ENCODE assay signal across 18 mouse cellular contexts in the genomic region with DNA sequence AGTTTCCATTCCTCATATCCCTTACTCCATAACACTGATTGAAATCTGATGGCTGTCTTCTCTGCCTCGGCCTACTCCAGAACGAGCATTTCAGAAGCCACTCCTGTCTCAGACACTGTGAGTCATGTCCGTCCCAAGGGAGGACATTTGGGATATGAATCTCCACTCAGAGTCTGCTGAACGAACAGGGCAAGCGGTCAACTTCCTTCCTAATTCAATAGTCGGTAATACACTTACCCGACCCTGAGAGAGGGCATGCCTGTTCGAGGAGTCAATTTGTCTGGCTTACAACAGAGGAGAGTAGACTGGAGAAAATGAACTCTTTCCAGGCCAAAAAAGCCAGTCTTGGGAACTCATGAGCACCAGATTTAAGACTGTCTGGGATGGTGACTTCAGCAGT. TPM values are rescaled to one million over a fixed set of nuclear protein-coding genes. Genes with fewer than 3 reads are reported as not detected.
DNase-seq lines count a peak whose midpoint lies in the region; ATAC-seq lines count a peak whose summit lies in the region.
"Had no signal": no experiment of that assay in that cellular context is flagged by ENCODE, and none has a peak within 500 bp of the region (broad histone marks: within the 10 kb centered on the region; RNA-seq: fewer than 3 reads in every experiment).

No protein-coding gene starts in this region.

- no peak overlapping the region for H3K27ac ChIP-seq in kidney, embryonic 14.5 days (ENCODE audit: low read depth, low read length)
- H3K27ac ChIP-seq: embryonic facial prominence, embryonic 13.5 days; hindbrain, embryonic 10.5 days; limb, embryonic 12.5 days; stomach, embryonic 15.5 days had no signal

- DNase-seq in kidney, adult 18-20 months: peak; percentile 34
- DNase-seq in adrenal gland, postnatal 10 days: peak; percentile 48
- DNase-seq in heart, postnatal 14 days: peak; percentile 24 to 35
- DNase-seq in skeletal muscle tissue, adult 2 months (ENCODE audit: low read depth, low spot score): peak; percentile 26
- no peak for DNase-seq in cerebellum, adult 11 months
- no peak for DNase-seq in urinary bladder, postnatal 4 days (ENCODE audit: low spot score in 2 of 2)
- DNase-seq: cerebellum, postnatal 14 days; layer of hippocampus, postnatal 36 days; liver, postnatal 0 days; right cerebral cortex, postnatal 25 days; thymus, postnatal 14 days had no signal

- H3K36me3 ChIP-seq in kidney, embryonic 14.5 days (ENCODE audit: control insufficient read depth, insufficient read depth, low read length): no peaks in the 10 kb centered on the region
- H3K36me3 ChIP-seq: embryonic facial prominence, embryonic 13.5 days; hindbrain, embryonic 10.5 days; limb, embryonic 12.5 days; stomach, embryonic 15.5 days had no signal

- H3K4me1 ChIP-seq in kidney, embryonic 14.5 days (ENCODE audit: control insufficient read depth, insufficient read depth, low read length): no peaks in the 10 kb centered on the region
- H3K4me1 ChIP-seq: embryonic facial prominence, embryonic 13.5 days; limb, embryonic 12.5 days; megakaryocyte, embryonic 14.5 days; stomach, embryonic 15.5 days had no signal

- 51% methylated on average over 8 of the region's 8 CpGs for WGBS in kidney, embryonic 14.5 days

- no peak for ATAC-seq in kidney, embryonic 14.5 days (ENCODE audit: low FRiP score, low TSS enrichment)
- ATAC-seq: intestine, embryonic 16.5 days; liver, postnatal 0 days had no signal

- no peak overlapping the region for H3K4me2 ChIP-seq in kidney, embryonic 14.5 days (replicated peaks; ENCODE audit: low read depth, low read length)
- H3K4me2 ChIP-seq: embryonic facial prominence, embryonic 13.5 days; limb, embryonic 12.5 days; stomach, embryonic 15.5 days had no signal

- H3K9ac ChIP-seq in kidney, embryonic 14.5 days (ENCODE audit: low read depth, low read length): no peak overlapping the region
- H3K9ac ChIP-seq: embryonic facial prominence, embryonic 13.5 days; limb, embryonic 12.5 days; liver, postnatal 0 days; stomach, embryonic 15.5 days had no signal

- H3K9me3 ChIP-seq in kidney, embryonic 14.5 days (ENCODE audit: control insufficient read depth, low read length): no peaks in the 10 kb centered on the region
- H3K9me3 ChIP-seq: embryonic facial prominence, embryonic 13.5 days; hindbrain, embryonic 10.5 days; limb, embryonic 12.5 days; stomach, embryonic 15.5 days had no signal

- intact Hi-C loops in heart, postnatal 14 days (cut with DNase I): no loop called here

- H3K4me3 ChIP-seq in kidney, embryonic 14.5 days (ENCODE audit: low read length): no peak overlapping the region
- H3K4me3 ChIP-seq: embryonic facial prominence, embryonic 13.5 days; hindbrain, embryonic 10.5 days; limb, embryonic 12.5 days; megakaryocyte, embryonic 14.5 days; stomach, embryonic 15.5 days had no signal

- no peaks in the 10 kb centered on the region for H3K27me3 ChIP-seq in kidney, embryonic 14.5 days (ENCODE audit: control insufficient read depth, insufficient read depth, low read length)
- H3K27me3 ChIP-seq: embryonic facial prominence, embryonic 13.5 days; limb, embryonic 12.5 days; stomach, embryonic 15.5 days had no signal

RNA-seq across cellular contexts. Expression of a gene that starts 28.2 kb away (rescaled TPM):
- 0.11 and 0.26 TPM in 2 replicates for polyA plus RNA-seq in kidney, embryonic 14.5 days (2014; fragmentation: Nextera tagmentation; extraction: Ambion mirVana)
- total RNA-seq in adrenal gland, postnatal 10 days (2021): 1 to 10 TPM; 6.0 to 8.7 TPM
- total RNA-seq in heart, postnatal 14 days (2021): 1 to 10 TPM; 4.3 to 4.7 TPM

Comparison
In these comparisons a context has a peak if more than half of its experiments do, and no peak if none do; other contexts are left out.
1. DNase-seq: peak in kidney, adult 18-20 months (single experiment), adrenal gland, postnatal 10 days (single experiment), heart, postnatal 14 days (2 of 2) and skeletal muscle tissue, adult 2 months (single experiment); none in cerebellum, adult 11 months (single experiment) and urinary bladder, postnatal 4 days (0 of 2).